Mouse (Mus musculus) c-Kit-negative CD71-positive TER-119-positive erythroid progenitor cells, embryonic 14.5 days (primary cell): ENCODE data around the gene Enox1.

Experiments used
- DNase-seq: peaks from one replicate; pipeline ENCODE4 v3.0.0-alpha.2; 2013; ENCODE audit warnings: low read depth, low spot score

Gene Enox1

DNA sequence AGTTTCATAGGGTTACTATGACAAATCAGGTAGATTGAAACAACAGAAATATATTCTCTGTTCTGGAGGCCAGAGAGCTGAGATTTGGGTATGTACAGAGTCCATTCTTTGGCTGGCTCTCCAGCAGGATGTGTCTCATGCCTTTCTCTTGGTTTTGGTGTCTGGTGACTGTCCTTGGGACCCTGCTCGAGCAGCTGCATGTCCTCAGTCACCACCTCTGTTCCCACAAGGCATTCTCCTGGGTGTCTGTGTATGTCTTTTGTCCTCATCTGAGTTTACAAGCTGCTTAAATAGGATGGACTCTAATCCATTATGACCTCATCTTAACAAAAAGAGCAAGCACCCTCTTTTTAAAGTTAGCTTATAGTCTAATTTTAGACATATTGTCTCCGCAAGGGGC lies 410.6 kb downstream of the Enox1 start:
- no peak for DNase-seq

DNA sequence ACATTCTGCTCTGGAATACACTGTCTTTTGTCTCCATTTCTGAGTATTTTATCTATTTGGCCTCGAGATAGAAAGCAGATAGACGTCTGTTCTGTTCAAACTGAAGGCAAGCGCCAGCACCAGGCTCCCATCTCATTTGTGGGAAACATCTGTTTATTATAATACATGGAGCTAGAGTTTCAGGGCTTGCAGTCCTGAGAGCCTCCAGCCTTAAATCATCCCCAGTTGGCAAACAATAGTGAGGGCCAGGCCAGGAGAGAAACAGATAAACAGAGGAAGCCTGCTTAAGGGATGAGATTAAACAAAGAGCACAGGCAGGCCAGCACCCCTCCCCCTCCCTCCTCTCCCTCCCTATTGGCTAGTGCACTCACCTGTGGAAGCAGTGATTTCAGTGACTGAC lies 417.9 kb downstream of the Enox1 start:
- no peak for DNase-seq

GRCm38 (mm10) chr14:77576411-77576810 lies 419.8 kb downstream of the Enox1 start:
- DNase-seq, result no peak

DNA sequence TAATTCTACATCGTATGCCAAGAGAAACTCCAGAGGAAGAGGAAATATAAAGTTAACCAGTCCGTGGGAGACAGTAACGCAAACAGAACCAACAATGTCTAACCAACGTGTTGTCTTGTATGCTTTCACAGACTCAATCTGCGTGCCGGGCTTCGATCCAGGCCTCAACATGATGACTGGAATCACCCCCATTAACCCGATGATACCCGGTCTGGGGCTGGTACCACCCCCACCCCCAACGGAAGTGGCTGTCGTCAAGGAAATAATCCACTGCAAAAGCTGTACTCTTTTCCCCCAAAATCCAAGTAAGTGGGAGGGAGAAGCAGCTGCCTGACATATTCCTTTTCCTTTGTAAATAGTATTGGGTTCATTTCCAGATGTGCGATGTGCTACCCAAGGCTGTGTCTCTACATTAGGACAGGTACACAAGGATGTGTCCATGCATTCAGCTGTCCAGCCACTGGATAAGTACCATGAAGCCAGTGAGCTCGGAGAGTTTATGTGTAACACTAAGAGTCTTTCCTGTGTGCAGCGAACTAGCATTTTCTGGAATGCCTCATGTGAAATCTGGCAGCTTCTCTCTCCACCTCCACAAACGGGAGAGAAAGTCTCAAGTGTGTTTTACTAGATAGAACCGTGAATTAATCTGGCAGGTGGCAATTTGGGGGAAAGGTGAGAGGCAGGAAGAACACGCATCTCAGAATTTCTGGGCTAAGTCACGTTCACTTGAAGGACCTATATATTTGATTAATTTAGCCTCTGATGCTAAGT lies 421.1 kb downstream of the Enox1 start:
- no peak for DNase-seq

GRCm38 (mm10) chr14:77578355-77578754 lies 421.8 kb downstream of the Enox1 start:
- DNase-seq, result no peak

DNA sequence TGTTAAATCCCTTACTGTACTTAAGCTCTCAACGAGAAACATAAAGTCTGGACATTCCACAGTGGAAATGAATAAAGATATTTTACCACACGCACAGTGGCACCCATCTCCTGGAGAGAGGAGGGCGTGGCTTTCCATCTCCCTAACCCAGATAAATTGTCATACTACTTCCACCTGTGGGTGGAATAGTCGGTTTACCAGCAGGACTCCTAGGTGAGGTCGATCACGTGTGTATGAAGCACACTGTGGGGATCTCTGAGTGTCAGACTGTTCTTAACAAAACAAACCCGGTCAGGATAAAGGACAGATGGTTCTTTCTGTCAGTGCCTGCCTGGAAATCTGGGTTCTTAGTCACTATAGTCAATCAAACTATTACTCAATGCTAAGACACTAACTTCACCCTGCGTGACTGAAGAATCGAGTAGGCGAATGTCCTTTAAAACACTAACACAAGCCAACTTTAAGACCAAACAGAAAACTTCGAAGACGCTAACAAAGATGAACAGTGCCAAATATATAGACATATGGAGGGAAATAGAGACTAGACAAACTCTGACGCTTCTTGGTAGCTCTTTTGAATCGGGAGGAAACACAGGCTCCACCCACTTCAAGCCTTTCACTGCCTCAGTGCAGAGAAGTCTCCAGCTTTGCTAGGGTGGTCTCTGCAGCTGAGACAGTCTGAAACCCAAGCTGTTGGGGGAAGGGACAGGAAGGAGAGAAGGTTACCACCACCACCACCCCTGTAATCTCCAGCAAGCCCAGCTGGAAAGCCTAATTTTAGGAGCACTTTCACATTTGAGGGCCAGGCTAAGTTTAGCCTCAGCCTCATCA lies 423.8 kb downstream of the Enox1 start:
- no peak for DNase-seq

GRCm38 (mm10) chr14:77580937-77581270 lies 424.3 kb downstream of the Enox1 start:
- no peak for DNase-seq

DNA sequence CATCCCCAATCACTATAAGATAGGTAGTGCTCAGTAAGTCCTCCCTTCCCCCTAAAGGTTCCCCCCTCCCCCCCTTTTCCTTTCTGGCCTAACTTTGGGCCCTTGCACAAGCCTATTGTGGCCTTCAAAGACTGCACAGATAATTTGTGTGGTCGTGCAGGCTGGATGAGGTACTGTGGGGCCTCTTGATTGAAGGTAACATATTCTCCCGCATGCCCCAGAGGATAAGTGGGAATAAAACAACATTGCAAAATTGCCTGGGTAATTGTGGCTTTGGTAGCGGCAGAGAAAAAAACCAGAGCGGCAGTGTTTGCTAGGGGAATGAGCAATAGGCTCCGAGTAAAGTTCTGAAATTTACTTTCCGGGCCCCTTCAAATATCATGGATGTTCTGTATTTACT lies 425.1 kb downstream of the Enox1 start:
- no peak for DNase-seq

DNA sequence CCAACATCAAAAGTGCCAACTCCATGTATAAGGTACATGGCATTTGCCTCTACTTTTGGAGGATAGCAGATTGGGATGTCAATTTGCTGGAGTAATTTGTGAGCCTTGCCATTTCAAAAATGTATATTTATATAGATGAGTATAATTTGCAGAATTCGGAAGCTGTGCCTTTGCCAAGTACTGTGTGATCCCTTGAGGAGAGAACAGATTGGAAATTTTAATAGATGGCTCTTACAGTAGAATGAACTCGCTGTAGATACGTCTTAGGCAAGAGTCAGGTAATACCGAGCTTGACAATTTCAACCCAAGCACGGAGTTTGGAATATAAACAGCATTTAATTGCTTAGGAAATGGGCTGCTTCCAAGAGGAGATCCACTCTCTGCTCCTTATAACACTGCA lies 427.9 kb downstream of the Enox1 start:
- DNase-seq, result no peak

- no peak for DNase-seq
These were observed 428.7 kb downstream of the Enox1 start for GRCm38 (mm10) chr14:77585031-77585800.

DNA sequence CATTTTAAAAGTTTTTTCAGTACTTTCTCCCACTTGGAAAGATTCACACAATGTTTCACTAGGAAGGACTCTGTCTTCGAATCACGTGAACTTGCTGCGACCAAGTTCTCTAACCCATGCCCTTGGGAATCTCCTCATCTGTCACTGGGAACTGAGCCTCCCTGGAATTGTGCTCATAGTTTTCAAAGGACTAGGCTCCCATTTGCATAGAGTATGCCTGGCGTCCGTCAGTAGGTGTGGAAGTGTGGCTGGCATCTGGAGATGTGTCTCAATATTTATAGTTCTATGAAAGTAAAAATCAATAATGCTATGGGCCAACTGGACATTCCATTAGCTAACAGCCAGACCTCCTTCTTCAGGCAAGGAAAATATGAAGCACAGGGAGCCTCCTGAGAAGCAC lies 429.5 kb downstream of the Enox1 start:
- DNase-seq, result no peak

GRCm38 (mm10) chr14:77587182-77587581 lies 430.6 kb downstream of the Enox1 start:
- DNase-seq, result no peak

- DNase-seq, result no peak
These were observed 436.7 kb downstream of the Enox1 start for GRCm38 (mm10) chr14:77593136-77593838.

DNA sequence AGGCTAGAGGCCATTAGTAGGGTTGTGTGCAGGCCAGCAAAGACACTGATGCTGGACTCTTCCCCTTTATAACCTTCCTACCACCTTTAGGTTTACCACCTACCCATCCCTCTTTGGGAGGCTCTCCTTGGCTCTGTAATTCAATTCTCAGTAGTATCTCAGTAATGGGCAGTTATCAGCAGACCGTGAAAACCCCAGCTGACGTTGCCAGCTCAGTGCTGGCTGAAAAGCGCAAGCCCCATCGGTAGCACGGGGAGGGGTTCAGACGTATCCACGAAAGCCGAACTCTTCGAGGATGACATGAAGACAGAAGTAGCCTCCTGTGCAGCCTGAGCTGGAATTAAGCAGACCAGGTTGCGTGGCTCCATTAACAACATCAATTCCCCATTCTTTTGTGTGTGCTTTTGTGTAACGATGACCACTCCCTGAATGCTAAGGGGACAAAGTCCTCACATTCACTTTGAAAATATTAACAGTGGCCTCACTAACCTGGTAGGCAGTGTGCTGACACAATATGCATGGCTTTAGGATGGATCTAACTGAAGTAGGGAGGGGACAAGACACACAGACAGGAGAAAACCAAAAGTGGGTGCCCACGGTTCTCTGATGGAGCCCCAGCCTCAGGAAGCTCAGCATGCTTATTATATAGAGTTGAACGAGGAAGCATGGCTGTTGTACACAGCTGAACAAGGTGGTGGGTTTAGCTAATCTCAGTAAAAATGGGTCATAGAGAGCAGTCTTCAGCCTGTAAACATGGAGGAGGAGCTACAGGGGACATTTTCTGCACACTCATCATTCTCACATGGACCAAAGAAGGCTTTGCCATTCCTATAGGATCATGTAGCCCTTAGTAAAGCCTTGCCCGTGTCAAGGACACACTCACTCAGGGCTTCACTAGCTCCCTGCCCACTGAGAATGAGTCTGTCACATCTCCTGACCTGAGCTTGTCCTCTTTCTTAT lies 439.9 kb downstream of the Enox1 start:
- DNase-seq, result no peak

GRCm38 (mm10) chr14:77599016-77599704 lies 442.6 kb downstream of the Enox1 start:
- DNase-seq, result no peak

DNA sequence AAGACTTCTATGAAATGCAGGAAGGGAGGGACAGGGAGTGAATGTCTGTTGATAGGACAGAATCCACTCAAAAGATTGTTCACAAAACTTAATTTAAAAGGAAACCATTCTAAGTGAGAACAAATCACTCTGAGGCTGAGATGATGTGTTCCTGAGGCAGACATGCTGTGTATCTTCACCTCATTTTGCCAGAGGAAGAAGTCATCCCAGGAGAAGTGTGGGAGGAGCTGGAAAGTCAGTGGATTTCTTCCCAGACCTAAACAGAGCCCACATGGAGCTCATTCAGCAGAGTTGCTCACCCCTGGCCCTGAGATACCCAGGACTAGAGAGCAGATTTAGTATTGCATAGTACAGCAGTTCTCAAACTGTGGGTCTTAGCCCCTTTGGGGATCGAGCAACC lies 444.2 kb downstream of the Enox1 start:
- DNase-seq, result no peak

GRCm38 (mm10) chr14:77601446-77601845 lies 444.9 kb downstream of the Enox1 start:
- DNase-seq, result no peak

DNA sequence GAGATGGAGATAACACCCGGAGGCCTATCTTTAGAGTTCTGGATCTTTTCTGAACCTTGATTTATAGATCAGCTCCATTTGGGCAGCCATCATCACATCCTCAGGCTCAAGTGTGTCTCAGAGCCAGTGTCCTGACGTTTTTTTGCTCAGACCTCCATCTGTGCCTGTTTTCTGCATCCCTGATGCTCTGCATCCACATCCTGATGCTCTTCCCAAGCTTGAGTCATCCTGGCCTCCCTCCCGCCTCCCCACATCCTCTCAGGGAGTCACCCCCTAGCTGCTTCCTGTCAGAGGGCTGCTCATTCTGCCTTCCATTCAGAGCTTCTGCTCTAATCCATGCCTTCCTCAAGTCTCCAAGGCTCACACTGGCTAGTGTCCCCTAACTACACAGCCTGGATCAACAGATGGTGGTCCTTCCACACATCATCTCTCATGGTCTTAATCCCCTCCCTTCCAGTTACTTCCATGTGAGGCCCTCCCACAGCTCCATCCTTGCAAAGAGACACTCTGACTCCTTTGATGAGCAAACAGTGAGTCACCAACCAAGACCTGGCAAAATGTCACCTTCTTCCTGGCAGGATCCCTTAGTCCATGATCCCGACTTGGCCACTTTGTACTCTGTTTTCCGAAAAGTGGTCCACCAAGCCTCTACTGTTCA lies 451.7 kb downstream of the Enox1 start:
- DNase-seq, result no peak

DNA sequence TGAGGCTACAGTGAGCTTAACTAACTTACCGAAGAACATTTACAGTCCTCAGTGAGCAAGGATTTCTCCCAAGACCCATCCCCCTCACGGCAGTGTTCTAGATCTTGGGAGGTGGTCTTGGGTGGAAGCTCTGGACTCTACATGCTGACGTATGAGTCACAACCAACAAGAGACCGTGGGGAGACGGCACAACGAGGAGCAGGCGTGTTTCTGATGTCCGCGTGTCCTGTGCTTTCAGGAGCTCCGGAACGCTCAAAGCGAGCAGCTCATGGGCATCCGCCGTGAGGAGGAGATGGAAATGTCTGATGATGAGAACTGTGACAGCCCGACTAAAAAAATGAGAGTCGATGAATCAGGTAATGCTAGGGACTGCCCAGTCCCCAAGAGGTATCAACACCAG lies 458.6 kb downstream of the Enox1 start:
- no peak for DNase-seq
